Mouse (Mus musculus) MEL (cell line): ENCODE results near the gene Prkch.

Experiments used
- MAZ ChIP-seq: IDR thresholded peaks from 2 replicates; pipeline ENCODE4 v1.6.1; 2012; ENCODE audit warnings: low read depth, mild to moderate bottlenecking, inconsistent platforms, low read length, improper control_type of control experiment
- POLR2A ChIP-seq, 2 experiments: IDR thresholded peaks; 2 replicates each; pipeline ENCODE4 v1.6.1; 2011 to 2012; ENCODE audit warnings: low read length in 2 of 2, mild to moderate bottlenecking in 2 of 2, control low read depth in 1 of 2, improper control_type of control experiment in 1 of 2, low read depth in 1 of 2, moderate library complexity in 1 of 2; ENCODE audit not compliant: control insufficient read depth in 1 of 2, insufficient read depth in 1 of 2, poor library complexity in 1 of 2

DNA sequence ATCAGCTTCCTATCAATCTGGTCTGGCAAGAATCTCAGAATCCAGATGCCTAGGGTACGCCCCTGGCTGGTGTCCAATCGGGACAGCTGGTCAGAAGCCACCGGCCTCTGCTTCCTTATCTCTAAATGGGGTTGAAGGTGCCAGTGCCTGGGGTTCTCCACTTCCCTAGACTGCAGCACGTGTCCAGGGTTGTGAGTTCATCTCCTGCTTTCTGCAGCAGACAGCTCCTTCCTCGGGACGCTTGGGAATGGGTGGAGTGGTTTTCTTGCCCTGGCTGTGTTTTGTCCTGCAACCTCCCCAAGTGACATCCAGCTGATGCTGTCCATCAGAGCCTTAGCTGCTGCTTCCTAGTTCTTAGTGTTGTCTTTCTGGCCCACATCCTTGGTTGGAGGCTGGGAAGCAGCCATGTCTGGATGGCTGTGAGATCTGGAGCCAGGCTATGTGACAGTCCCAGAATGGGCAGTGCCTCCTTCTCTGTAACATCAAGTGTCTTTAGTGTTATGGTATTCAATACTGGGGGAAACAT is 116.0 kb downstream of the Prkch start:
- TF ChIP-seq MAZ (no peak), POLR2A (IDR thresholded peaks at IDR 0.05; ENCODE audit: control insufficient read depth in 1 of 2, insufficient read depth in 1 of 2, low read depth in 1 of 2, low read length in 2 of 2, poor library complexity in 1 of 2) (no peak)
